In genomic region chr14:26643006-26643624, GRCm38 (mm10) we compare ENCODE assay signal across 28 mouse cellular contexts. TPM values are rescaled to one million over a fixed set of nuclear protein-coding genes. Genes with fewer than 3 reads are reported as not detected.
A peak's percentile ranks its signal among the peaks of the same experiment; 100 is the strongest.
DNase-seq lines count a peak whose midpoint lies in the region; ATAC-seq and TF ChIP-seq lines count a peak whose summit lies in the region.
"Had no signal": no experiment of that assay in that cellular context is flagged by ENCODE, and none has a peak within 500 bp of the region (broad histone marks: within the 10 kb centered on the region; RNA-seq: fewer than 3 reads in every experiment).

No protein-coding gene starts in this region.

- intact Hi-C loops in heart, postnatal 25 days (cut with DNase I) = no loop called here

- ATAC-seq in liver, postnatal 0 days = no peak
- peak; percentile 25; the same call in 1 of the 2 replicates for ATAC-seq in megakaryocyte, adult 5-6 weeks (ENCODE audit: poor library complexity, severe bottlenecking)
- ATAC-seq in monocyte, adult 5-6 weeks (replicated peaks; ENCODE audit: insufficient number of reproducible peaks, low FRiP score, low TSS enrichment, poor library complexity, severe bottlenecking) = no peak
- ATAC-seq: activated CD4-positive, CD25-positive, alpha-beta regulatory T cell, adult 4 months; CD4-positive, CD25-positive, alpha-beta regulatory T cell, adult 4 months; forebrain, embryonic 13.5 days had no signal

- H3K9ac ChIP-seq in liver, adult 2 months (ENCODE audit: low read depth, low read length) = no peak overlapping the region
- H3K9ac ChIP-seq in liver, postnatal 0 days (replicated peaks) = no peak overlapping the region
- H3K9ac ChIP-seq: embryonic facial prominence, embryonic 13.5 days; forebrain, embryonic 13.5 days; hindbrain, embryonic 12.5 days; limb, embryonic 13.5 days; liver, embryonic 13.5 days; lung, embryonic 14.5 days had no signal

- peaks cover 8% of the 10 kb centered on the region for H3K4me1 ChIP-seq in liver, adult 2 months (ENCODE audit: control insufficient read depth, insufficient read depth, low read length)
- H3K4me1 ChIP-seq in liver, postnatal 0 days (ENCODE audit: insufficient read depth) = peaks cover 21% of the 10 kb centered on the region

- no peak for TF ChIP-seq CTCF in liver, adult 2 months (IDR thresholded peaks at IDR 0.05; ENCODE audit: low read depth, low read length)
- no peak for TF ChIP-seq CTCF in liver, postnatal 0 days (IDR thresholded peaks at IDR 0.05; ENCODE audit: low read depth)

- peaks cover 9% of the 10 kb centered on the region for H3K36me3 ChIP-seq in liver, adult 2 months (ENCODE audit: control insufficient read depth, insufficient read depth, low read length)
- peaks cover 7% of the 10 kb centered on the region for H3K36me3 ChIP-seq in liver, postnatal 0 days (replicated peaks; ENCODE audit: insufficient read depth, low read length)

- H3K79me2 ChIP-seq in liver, adult 2 months (ENCODE audit: control insufficient read depth, insufficient read depth, low read length) = peaks cover 23% of the 10 kb centered on the region; the same call in 1 of the 2 replicates

- DNase-seq in heart, adult 11 months = peak; percentile 64
- no peak for DNase-seq in heart, postnatal 25 days (ENCODE audit: low spot score)
- DNase-seq in liver, adult 2 months (ENCODE audit: extremely low read depth, low read depth, low spot score) = peak; percentile 52
- no peak for DNase-seq in liver, postnatal 0 days
- no peak for DNase-seq in right cerebral cortex, postnatal 36 days (ENCODE audit: low spot score in 2 of 2)
- DNase-seq: adrenal gland, adult 8-10 months; cerebellum, adult 18-20 months; cerebellum, postnatal 14 days; gastrocnemius, adult 2 months; kidney, adult 11 months; layer of hippocampus, adult 9-11 months; liver, embryonic 13.5 days; lung, embryonic 14.5 days; thymus, postnatal 14 days had no signal

- WGBS in liver, adult 2 months = 35% methylated on average over 3 of the region's 3 CpGs
- 58% methylated on average over 3 of the region's 3 CpGs for WGBS in liver, postnatal 0 days (ENCODE audit: insufficient replicate concordance)

- TF ChIP-seq POLR2A in liver, adult 2 months (IDR thresholded peaks at IDR 0.05; ENCODE audit: extremely low read depth, insufficient read depth, low read length) = no peak

- H3K27ac ChIP-seq in liver, adult 2 months (replicated peaks; ENCODE audit: insufficient read depth, low read depth, low read length) = no peak overlapping the region
- no peak overlapping the region for H3K27ac ChIP-seq in liver, postnatal 0 days (ENCODE audit: low read depth)
- H3K27ac ChIP-seq: embryonic facial prominence, embryonic 13.5 days; forebrain, embryonic 13.5 days; gastrocnemius, adult 2 months; hindbrain, embryonic 12.5 days; kidney, postnatal 0 days; limb, embryonic 13.5 days; liver, embryonic 13.5 days; midbrain, embryonic 10.5 days had no signal

- TF ChIP-seq EP300 in liver, postnatal 0 days (IDR thresholded peaks at IDR 0.05; ENCODE audit: low read depth) = no peak

- H3K9me3 ChIP-seq in liver, postnatal 0 days (ENCODE audit: low read length) = no peaks in the 10 kb centered on the region
- H3K9me3 ChIP-seq: embryonic facial prominence, embryonic 13.5 days; forebrain, embryonic 13.5 days; G1E; hindbrain, embryonic 12.5 days; limb, embryonic 13.5 days; liver, embryonic 13.5 days; midbrain, embryonic 10.5 days had no signal

- no peaks in the 10 kb centered on the region for H3K27me3 ChIP-seq in liver, adult 2 months (ENCODE audit: control insufficient read depth, insufficient read depth, low read length)
- no peaks in the 10 kb centered on the region for H3K27me3 ChIP-seq in liver, postnatal 0 days (ENCODE audit: insufficient read depth, low read length)
- H3K27me3 ChIP-seq: embryonic facial prominence, embryonic 13.5 days; forebrain, embryonic 13.5 days; hindbrain, embryonic 12.5 days; limb, embryonic 13.5 days; liver, embryonic 13.5 days had no signal

- H3K4me2 ChIP-seq in liver, postnatal 0 days (ENCODE audit: low read depth, low read length) = no peak overlapping the region
- H3K4me2 ChIP-seq: embryonic facial prominence, embryonic 13.5 days; forebrain, embryonic 13.5 days; hindbrain, embryonic 12.5 days; limb, embryonic 13.5 days; liver, embryonic 13.5 days; lung, embryonic 14.5 days had no signal

- no peak overlapping the region for H3K4me3 ChIP-seq in liver, adult 2 months (ENCODE audit: insufficient read depth, low read depth, low read length)
- no peak overlapping the region for H3K4me3 ChIP-seq in liver, postnatal 0 days (ENCODE audit: low read depth, low read length)
- H3K4me3 ChIP-seq: embryonic facial prominence, embryonic 13.5 days; erythroblast, embryonic 14.5 days; forebrain, embryonic 13.5 days; gastrocnemius, adult 2 months; hindbrain, embryonic 12.5 days; limb, embryonic 13.5 days; liver, embryonic 13.5 days; midbrain, embryonic 10.5 days had no signal

RNA-seq across cellular contexts. Expression of gene Arf4, which starts 5.2 kb away (rescaled TPM):
- total RNA-seq in heart, postnatal 25 days (2021) = 10 to 100 TPM; 72.4 to 77.6 TPM
- total RNA-seq in liver, adult 2 months (2014; rRNA removed) = 46.6 and 55.2 TPM in 2 replicates
- 104 and 117 TPM in 2 replicates for polyA plus RNA-seq in liver, adult 2 months (2012; rRNA removed)
- 196 and 201 TPM in 2 replicates for polyA plus RNA-seq in liver, postnatal 0 days (2015; fragmentation: Nextera tagmentation; extraction: Ambion mirVana)
- 304 and 335 TPM in 2 replicates for total RNA-seq in megakaryocyte, adult 5-6 weeks (2015)
- total RNA-seq in megakaryocyte, adult 5-6 weeks (2017) = 83.1 and 91.3 TPM in 2 replicates
- 125 to 462 TPM (median 150 TPM) in 3 replicates for total RNA-seq in monocyte, adult 5-6 weeks (2017)

RNA-seq across cellular contexts. Expression of gene Pde12, which starts 26.6 kb away (rescaled TPM):
- total RNA-seq in heart, postnatal 25 days (2021) = 1 to 10 TPM; 4.5 to 4.6 TPM
- 2.3 and 2.4 TPM in 2 replicates for total RNA-seq in liver, adult 2 months (2014; rRNA removed)
- polyA plus RNA-seq in liver, adult 2 months (2012; rRNA removed) = 3.2 and 3.5 TPM in 2 replicates
- polyA plus RNA-seq in liver, postnatal 0 days (2015; fragmentation: Nextera tagmentation; extraction: Ambion mirVana) = 3.9 and 4.3 TPM in 2 replicates
- 8.7 TPM in 2 replicates for total RNA-seq in megakaryocyte, adult 5-6 weeks (2015)
- 7.6 TPM in 2 replicates for total RNA-seq in megakaryocyte, adult 5-6 weeks (2017)
- total RNA-seq in monocyte, adult 5-6 weeks (2017) = 8.6 to 12.8 TPM (median 10.5 TPM) in 3 replicates

RNA-seq across cellular contexts. Expression of gene Dnah12, which starts 50.0 kb away (rescaled TPM):
- under 1 TPM; 0.03 to 0.06 TPM for total RNA-seq in heart, postnatal 25 days (2021)
- total RNA-seq in liver, adult 2 months (2014; rRNA removed) = under 0.01 TPM in 1 of 2 replicates, not detected in the other
- not detected in 2 replicates for polyA plus RNA-seq in liver, adult 2 months (2012; rRNA removed)
- 0.02 and 0.04 TPM in 2 replicates for polyA plus RNA-seq in liver, postnatal 0 days (2015; fragmentation: Nextera tagmentation; extraction: Ambion mirVana)
- 0.13 and 0.18 TPM in 2 replicates for total RNA-seq in megakaryocyte, adult 5-6 weeks (2015)
- 0.07 and 0.28 TPM in 2 replicates for total RNA-seq in megakaryocyte, adult 5-6 weeks (2017)
- total RNA-seq in monocyte, adult 5-6 weeks (2017) = 16.9 to 28.6 TPM (median 19.4 TPM) in 3 replicates
- total RNA-seq: gastrocnemius, adult 2 months had no signal
- polyA plus RNA-seq: activated CD4-positive, CD25-positive, alpha-beta regulatory T cell, adult 4 months; erythroblast, embryonic 14.5 days; G1E; large intestine, adult 2 months; stomach, embryonic 14.5 days had no signal

Comparison
In these comparisons a context has a peak if more than half of its experiments do, and no peak if none do; other contexts are left out.
1. DNase-seq: peak in heart, adult 11 months (single experiment) and liver, adult 2 months (single experiment); none in heart, postnatal 25 days (single experiment), liver, postnatal 0 days (single experiment) and right cerebral cortex, postnatal 36 days (0 of 2).
2. RNA of gene Dnah12, which starts 50.0 kb away (total RNA-seq): 16.9 to 28.6 TPM in monocyte, adult 5-6 weeks; 0.07 to 0.28 TPM in megakaryocyte, adult 5-6 weeks, 0.03 to 0.06 TPM in heart, postnatal 25 days and under 0.01 TPM in liver, adult 2 months; every median in the first group is over 10 times any median in the second.